Mouse (Mus musculus): Measurements from ENCODE around the gene Dnlz. TPM values are rescaled to one million over a fixed set of nuclear protein-coding genes. Genes with fewer than 3 reads are reported as not detected.
A peak's percentile ranks its signal among the peaks of the same experiment; 100 is the strongest.

Gene Dnlz
- polyA plus RNA-seq (2021): 19.3 TPM

- DNase-seq (ENCODE audit: low read depth, low spot score): peak; percentile 37
- ChIA-PET CTCF (interaction anchor here (0.7 to 1.6 kb wide), 4 partner anchors 14 to 52 kb away, joined by 3 to 7 read pairs (median 4); no protein-coding TSS in a partner anchor), POLR2A (interaction anchor here (0.5 to 1.8 kb wide), 9 partner anchors 20 to 1128 kb away, joined by 3 to 14 read pairs (median 3); partner anchors contain the start of gene Snapc4)
- TF ChIP-seq CTCF (IDR thresholded peaks at IDR 0.05): no peak
- H3K27me3 ChIP-seq: no peaks in the 10 kb centered on the region
- peak; percentile 41 for ATAC-seq
- in situ Hi-C loops (cut with MboI; ENCODE audit: low pct_unique_long_range_greater_than_20kb): no loop called here
Observed at GRCm38 (mm10) chr2:26351358-26352290, at the start of gene Dnlz. Gene Dnlz (minus strand): TSS chr2:26352110.

- CTCF ChIA-PET: interaction anchor here (0.9 kb wide), 1 partner anchor 8 kb away, joined by 3 read pairs; the partner anchor contains the start of gene Inpp5e
- in situ Hi-C loops (cut with MboI; ENCODE audit: low pct_unique_long_range_greater_than_20kb): no loop called here
- no peak for TF ChIP-seq CTCF (IDR thresholded peaks at IDR 0.05)
- POLR2A ChIA-PET: interaction anchor here (1.1 kb wide), 1 partner anchor 10 kb away, joined by 3 read pairs; no protein-coding TSS in a partner anchor
- H3K27me3 ChIP-seq: no peaks in the 10 kb centered on the region
- DNase-seq (ENCODE audit: low read depth, low spot score): no peak
- ATAC-seq: no peak
Observed at GRCm38 (mm10) chr2:26401023-26401422, 49.1 kb upstream of the Dnlz start.

GRCm38 (mm10) chr2:26400296-26400695, 48.4 kb upstream of the Dnlz start:
- CTCF ChIA-PET: interaction anchor here (0.9 to 2.1 kb wide), 2 partner anchors 9 kb away, joined by 3 to 6 read pairs; partner anchors contain the start of gene Inpp5e
- DNase-seq (ENCODE audit: low read depth, low spot score) (no peak), ATAC-seq (no peak)
- H3K27me3 ChIP-seq: no peaks in the 10 kb centered on the region
- in situ Hi-C loops (cut with MboI; ENCODE audit: low pct_unique_long_range_greater_than_20kb): no loop called here
- POLR2A ChIA-PET: no interaction called here
- no peak for TF ChIP-seq CTCF (IDR thresholded peaks at IDR 0.05)

- no peak for TF ChIP-seq CTCF (IDR thresholded peaks at IDR 0.05)
- DNase-seq (ENCODE audit: low read depth, low spot score) (no peak), ATAC-seq (no peak)
- POLR2A ChIA-PET: interaction anchor here (1.0 to 1.5 kb wide), 2 partner anchors 10 to 11 kb away, joined by 3 read pairs; partner anchors contain the start of genes Entr1 and Pmpca
- CTCF ChIA-PET: interaction anchor here (1.0 to 2.1 kb wide), 2 partner anchors 9 to 74 kb away, joined by 4 to 6 read pairs; partner anchors contain the start of gene Inpp5e
- in situ Hi-C loops (cut with MboI; ENCODE audit: low pct_unique_long_range_greater_than_20kb): no loop called here
- no peaks in the 10 kb centered on the region for H3K27me3 ChIP-seq
Observed at GRCm38 (mm10) chr2:26399647-26400046, 47.7 kb upstream of the Dnlz start.

GRCm38 (mm10) chr2:26398978-26399377, 47.1 kb upstream of the Dnlz start:
- no peak for TF ChIP-seq CTCF (IDR thresholded peaks at IDR 0.05)
- ATAC-seq (no peak), DNase-seq (ENCODE audit: low read depth, low spot score) (no peak)
- ChIA-PET POLR2A (interaction anchor here (0.5 to 1.5 kb wide), 3 partner anchors 10 to 167 kb away, joined by 3 read pairs; partner anchors contain the start of genes Entr1 and Pmpca), CTCF (interaction anchor here (1.0 to 2.1 kb wide), 2 partner anchors 10 to 73 kb away, joined by 4 to 6 read pairs; partner anchors contain the start of gene Inpp5e)
- in situ Hi-C loops (cut with MboI; ENCODE audit: low pct_unique_long_range_greater_than_20kb): no loop called here
- no peaks in the 10 kb centered on the region for H3K27me3 ChIP-seq

- no peak for DNase-seq (ENCODE audit: low read depth, low spot score)
- ChIA-PET CTCF (interaction anchor here (1.1 to 3.8 kb wide), 3 partner anchors 12 to 17 kb away, joined by 3 to 11 read pairs (median 4); partner anchors contain the start of gene Inpp5e), POLR2A (no interaction called here)
- no peaks in the 10 kb centered on the region for H3K27me3 ChIP-seq
- ATAC-seq: no peak
- in situ Hi-C loops (cut with MboI; ENCODE audit: low pct_unique_long_range_greater_than_20kb): no loop called here
- no peak for TF ChIP-seq CTCF (IDR thresholded peaks at IDR 0.05)
Observed at GRCm38 (mm10) chr2:26391617-26392016, 39.7 kb upstream of the Dnlz start.

- no peaks in the 10 kb centered on the region for H3K27me3 ChIP-seq
- in situ Hi-C loops (cut with MboI; ENCODE audit: low pct_unique_long_range_greater_than_20kb): no loop called here
- ChIA-PET POLR2A (interaction anchor here (1.0 kb wide), 1 partner anchor 11 kb away, joined by 3 read pairs; no protein-coding TSS in a partner anchor), CTCF (interaction anchor here (0.9 to 3.8 kb wide), 4 partner anchors 12 to 91 kb away, joined by 3 to 11 read pairs (median 4); partner anchors contain the start of gene Inpp5e)
- ATAC-seq (no peak), DNase-seq (ENCODE audit: low read depth, low spot score) (no peak)
- TF ChIP-seq CTCF (IDR thresholded peaks at IDR 0.05): no peak
Observed at GRCm38 (mm10) chr2:26390954-26391353, 39.0 kb upstream of the Dnlz start.

GRCm38 (mm10) chr2:26389154-26389690, 37.3 kb upstream of the Dnlz start, which contains the start of the genes Entr1 and Pmpca:
Gene Entr1 (minus strand): TSS chr2:26389316.
Gene Pmpca (plus strand): TSS chr2:26389339.
- ATAC-seq (peak; percentile 83), DNase-seq (ENCODE audit: low read depth, low spot score) (peak; percentile 15)
- TF ChIP-seq CTCF (IDR thresholded peaks at IDR 0.05): no peak
- no peaks in the 10 kb centered on the region for H3K27me3 ChIP-seq
- ChIA-PET POLR2A (interaction anchor here (0.9 to 1.1 kb wide), 2 partner anchors 9 to 10 kb away, joined by 3 to 4 read pairs; partner anchors contain the start of gene Snapc4), CTCF (interaction anchor here (1.1 to 3.8 kb wide), 2 partner anchors 10 to 20 kb away, joined by 3 to 11 read pairs; partner anchors contain the start of gene Inpp5e)
- in situ Hi-C loops (cut with MboI; ENCODE audit: low pct_unique_long_range_greater_than_20kb): no loop called here

GRCm38 (mm10) chr2:26388682-26389153, 36.8 kb upstream of the Dnlz start:
- DNase-seq (ENCODE audit: low read depth, low spot score) (no peak), ATAC-seq (peak; percentile 49)
- TF ChIP-seq CTCF (IDR thresholded peaks at IDR 0.05): no peak
- H3K27me3 ChIP-seq: no peaks in the 10 kb centered on the region
- CTCF ChIA-PET: interaction anchor here (1.1 to 3.8 kb wide), 2 partner anchors 9 to 20 kb away, joined by 3 to 11 read pairs; partner anchors contain the start of gene Inpp5e
- in situ Hi-C loops (cut with MboI; ENCODE audit: low pct_unique_long_range_greater_than_20kb): no loop called here
- POLR2A ChIA-PET: interaction anchor here (0.8 to 1.1 kb wide), 3 partner anchors 8 to 20 kb away, joined by 3 to 4 read pairs (median 3); partner anchors contain the start of gene Snapc4
